Mouse (Mus musculus) central nervous system, embryonic 14 days (tissue): ENCODE measurements around the gene Ssxb6. TPM values are rescaled to one million over a fixed set of nuclear protein-coding genes. Genes with fewer than 3 reads are reported as not detected.

Experiments
- polyA plus RNA-seq: library from polyadenylated mRNA; depleted of rRNA; stranded (reverse); fragments of >200 nt; gene quantifications from 2 replicates; pipeline ENCODE4 v1.2.3, GENCODE M21; 2012; rRNA removed

Gene Ssxb6
- polyA plus RNA-seq = not detected in 2 replicates

GRCm38 (mm10) chrX:8548155-8548554 lies at the start of gene Ssxb6:
Gene Ssxb6, minus strand, starts transcription at chrX:8548255.

GRCm38 (mm10) chrX:8591716-8592115 lies 43.7 kb upstream of the Ssxb6 start, which contains the start of gene Ssxb3:
Gene Ssxb3, minus strand, starts transcription at chrX:8591816.

GRCm38 (mm10) chrX:8524854-8525253 lies 23.2 kb downstream of the Ssxb6 start, which contains the start of gene Gm14459:
Gene Gm14459, minus strand, starts transcription at chrX:8524954.

Other genes with a start within 250 kb of the Ssxb6 start
- gene Ssxb10, start 220.8 kb downstream of the Ssxb6 start, polyA plus RNA-seq = not detected in 2 replicates
- gene Ssxb9, start 181.3 kb downstream of the Ssxb6 start, polyA plus RNA-seq = not detected in 2 replicates
- not detected in 2 replicates for gene Ssxb1, start 134.9 kb downstream of the Ssxb6 start, polyA plus RNA-seq
- not detected in 2 replicates for gene Ssxb2, start 86.5 kb downstream of the Ssxb6 start, polyA plus RNA-seq
- not detected in 2 replicates for gene Gm14459, start 23.3 kb downstream of the Ssxb6 start, polyA plus RNA-seq
- not detected in 2 replicates for gene Ssxb3, start 43.6 kb upstream of the Ssxb6 start, polyA plus RNA-seq
- not detected in 2 replicates for gene Ssxb8, start 142.6 kb upstream of the Ssxb6 start, polyA plus RNA-seq
- not detected in 2 replicates for gene Ssx9, start 200.2 kb upstream of the Ssxb6 start, polyA plus RNA-seq